Mouse (Mus musculus) left cerebral cortex, postnatal 10 days (tissue): ENCODE results near the gene Cr1l. TPM values are rescaled to one million over a fixed set of nuclear protein-coding genes. Genes with fewer than 3 reads are reported as not detected.

Source experiments
- DNase-seq, 2 experiments: peaks; one replicate each; pipeline ENCODE4 v3.0.0; 2021 to 2022; ENCODE audit warnings: low spot score in 2 of 2, mixed read lengths in 1 of 2; ENCODE audit errors: extremely low spot score in 1 of 2
- intact Hi-C: fragments of 180-260 bp; cut with DNase I; formaldehyde crosslinking; loops from one replicate; pipeline ENCODE4 v1.15.1; 2025
- total RNA-seq, 2 experiments: library from RNA; stranded (reverse); gene quantifications; 2 replicates each; pipeline ENCODE4 v1.2.3; 2021

The Cr1l gene
- 10 to 100 TPM; 42.7 to 43.8 TPM for total RNA-seq

GRCm38 (mm10) chr1:195130953-195131674, at the start of gene Cr1l:
TSS of gene Cr1l (minus strand) at chr1:195131586.
- peak; percentile 87 to 93 for DNase-seq
- intact Hi-C loops, result no loop called here

- DNase-seq, result peak; percentile 47 to 72
- intact Hi-C loops, result no loop called here
These were observed 44.9 kb upstream of the Cr1l start, which contains the start of gene Cr2 for GRCm38 (mm10) chr1:195175980-195176931. TSS of gene Cr2 (minus strand) at chr1:195176716.

- intact Hi-C loops, result no loop called here
- no peak for DNase-seq
These were observed 33.8 kb upstream of the Cr1l start for GRCm38 (mm10) chr1:195164996-195165755.

GRCm38 (mm10) chr1:195132070-195132469, 684 bp upstream of the Cr1l start:
- no peak for DNase-seq
- intact Hi-C loops, result no loop called here

GRCm38 (mm10) chr1:195131675-195132015, 259 bp upstream of the Cr1l start:
- no peak for DNase-seq
- intact Hi-C loops, result no loop called here

- no peak for DNase-seq
These were observed 907 bp downstream of the Cr1l start for GRCm38 (mm10) chr1:195130479-195130878.

GRCm38 (mm10) chr1:195129867-195130266, 1.5 kb downstream of the Cr1l start:
- intact Hi-C loops, result no loop called here

More at GRCm38 (mm10) chr1:195130479-195130878, 907 bp downstream of the Cr1l start:
- intact Hi-C loops, result no loop called here

GRCm38 (mm10) chr1:195114414-195114813, 17.0 kb downstream of the Cr1l start:
- intact Hi-C loops, result no loop called here
- no peak for DNase-seq

More at GRCm38 (mm10) chr1:195129867-195130266, 1.5 kb downstream of the Cr1l start:
- DNase-seq, result no peak

- DNase-seq, result no peak
- intact Hi-C loops, result no loop called here
These were observed 17.8 kb downstream of the Cr1l start for GRCm38 (mm10) chr1:195113621-195114020.

GRCm38 (mm10) chr1:195100693-195101092, 30.7 kb downstream of the Cr1l start:
- intact Hi-C loops, result no loop called here
- no peak for DNase-seq

GRCm38 (mm10) chr1:195098004-195098403, 33.4 kb downstream of the Cr1l start:
- intact Hi-C loops, result no loop called here
- DNase-seq, result no peak

GRCm38 (mm10) chr1:195092220-195092720, 39.1 kb downstream of the Cr1l start, which contains the start of gene Cd46:
TSS of gene Cd46 (minus strand) at chr1:195092249.
- DNase-seq, result peak; percentile 8 to 69
- intact Hi-C loops, result no loop called here

- no peak for DNase-seq
- intact Hi-C loops, result no loop called here
These were observed 39.6 kb downstream of the Cr1l start for GRCm38 (mm10) chr1:195091699-195092219.

- DNase-seq, result no peak
- intact Hi-C loops, result no loop called here
These were observed 49.2 kb downstream of the Cr1l start for GRCm38 (mm10) chr1:195082142-195082541.

Other genes starting within 250 kb of the Cr1l start
- 10 to 100 TPM; 29.1 to 29.2 TPM for gene Cd34, start 192.8 kb downstream of the Cr1l start, total RNA-seq
- 1 to 10 TPM; 5.9 TPM for gene Cd46, start 39.3 kb downstream of the Cr1l start, total RNA-seq
- 1 to 10 TPM in 1 of 2 experiments, under 1 TPM in 1; 0.73 to 2.1 TPM for gene Cr2, start 45.1 kb upstream of the Cr1l start, total RNA-seq